Mouse (Mus musculus): ENCODE measurements around the gene Lypd6b.

GRCm38 (mm10) chr2:49846880-49847279 is 59.4 kb downstream of the Lypd6b start:
- TF ChIP-seq CTCF (IDR thresholded peaks at IDR 0.05; ENCODE audit: low read depth, low read length) (no peak), POLR2A (IDR thresholded peaks at IDR 0.05; ENCODE audit: extremely low read depth, insufficient read depth, low read length) (no peak)
